Mouse (Mus musculus) gastrocnemius, adult 2 months (tissue): ENCODE results near the gene Stx16. TPM values are rescaled to one million over a fixed set of nuclear protein-coding genes. Genes with fewer than 3 reads are reported as not detected.
A peak's percentile ranks its signal among the peaks of the same experiment; 100 is the strongest.

Experiments used
- DNase-seq: peaks from one replicate; pipeline ENCODE4 v3.0.0; 2022
- H3K27ac ChIP-seq: fragments of 200-600 bp; 2 replicates; pipeline ENCODE4 v1.8.1; 2022; ENCODE audit warnings: mild to moderate bottlenecking
- H3K4me3 ChIP-seq: fragments of 200-600 bp; 2 replicates; pipeline ENCODE4 v1.8.1; 2022; ENCODE audit warnings: mild to moderate bottlenecking, moderate library complexity
- CTCF ChIP-seq: fragments of 200-600 bp; IDR thresholded peaks from 2 replicates; pipeline ENCODE4 v1.8.1; 2022; ENCODE audit warnings: antibody characterized with exemption, mild to moderate bottlenecking, moderate library complexity
- intact Hi-C: fragments of 180-260 bp; cut with DNase I; formaldehyde crosslinking; loops from one replicate; pipeline ENCODE4 v1.15.1; 2025
- total RNA-seq, 2 experiments: library from RNA; stranded (reverse); gene quantifications; 2 replicates each; pipeline ENCODE4 v1.2.3; 2021

Stx16 gene
- total RNA-seq, 2 experiments from 2014 or later, result 19.9 to 21.1 TPM

GRCm38 (mm10) chr2:174116929-174117328, 40.8 kb downstream of the Stx16 start:
- H3K27ac ChIP-seq, result peak overlapping the region; percentile 49; the same call in 1 of the 2 replicates
- no peak for TF ChIP-seq CTCF
- H3K4me3 ChIP-seq, result no peak overlapping the region
- peak; percentile 34 for DNase-seq
- intact Hi-C loops, result no loop called here

- no peak for DNase-seq
- intact Hi-C loops, result no loop called here
- no peak overlapping the region for H3K4me3 ChIP-seq
- no peak overlapping the region for H3K27ac ChIP-seq
- no peak for TF ChIP-seq CTCF
These were observed 42.0 kb downstream of the Stx16 start for GRCm38 (mm10) chr2:174118141-174118540.

- DNase-seq, result no peak
- TF ChIP-seq CTCF, result no peak
- Histone ChIP-seq H3K4me3 (no peak overlapping the region), H3K27ac (no peak overlapping the region)
- intact Hi-C loops, result no loop called here
These were observed 43.2 kb downstream of the Stx16 start for GRCm38 (mm10) chr2:174119259-174119658.

GRCm38 (mm10) chr2:174120631-174121030, 44.5 kb downstream of the Stx16 start:
- intact Hi-C loops, result no loop called here
- Histone ChIP-seq H3K27ac (no peak overlapping the region), H3K4me3 (no peak overlapping the region)
- no peak for DNase-seq
- no peak for TF ChIP-seq CTCF

GRCm38 (mm10) chr2:174121411-174121947, 45.4 kb downstream of the Stx16 start:
- intact Hi-C loops, result no loop called here
- TF ChIP-seq CTCF, result no peak
- Histone ChIP-seq H3K4me3 (no peak overlapping the region), H3K27ac (no peak overlapping the region)
- no peak for DNase-seq

GRCm38 (mm10) chr2:174122331-174122730, 46.2 kb downstream of the Stx16 start:
- no peak overlapping the region for H3K27ac ChIP-seq
- no peak for TF ChIP-seq CTCF
- DNase-seq, result no peak
- H3K4me3 ChIP-seq, result no peak overlapping the region
- intact Hi-C loops, result no loop called here

GRCm38 (mm10) chr2:174123731-174124130, 47.6 kb downstream of the Stx16 start:
- TF ChIP-seq CTCF, result no peak
- no peak overlapping the region for H3K4me3 ChIP-seq
- H3K27ac ChIP-seq, result no peak overlapping the region
- DNase-seq, result no peak
- intact Hi-C loops, result no loop called here

- intact Hi-C loops, result no loop called here
- H3K27ac ChIP-seq, result peak overlapping the region; percentile 12; the same call in 1 of the 2 replicates
- TF ChIP-seq CTCF, result no peak
- peak; percentile 41 for DNase-seq
- peak overlapping the region; percentile 19; the same call in 1 of the 2 replicates for H3K4me3 ChIP-seq
These were observed 50.6 kb downstream of the Stx16 start for GRCm38 (mm10) chr2:174126522-174127375.

GRCm38 (mm10) chr2:174127376-174127713, 51.2 kb downstream of the Stx16 start:
- Histone ChIP-seq H3K27ac (no peak overlapping the region), H3K4me3 (no peak overlapping the region)
- no peak for TF ChIP-seq CTCF
- intact Hi-C loops, result no loop called here
- no peak for DNase-seq

GRCm38 (mm10) chr2:174128926-174129325, 52.8 kb downstream of the Stx16 start:
- DNase-seq, result no peak
- intact Hi-C loops, result no loop called here
- no peak for TF ChIP-seq CTCF
- Histone ChIP-seq H3K27ac (no peak overlapping the region), H3K4me3 (no peak overlapping the region)

GRCm38 (mm10) chr2:174130468-174131097, 54.5 kb downstream of the Stx16 start:
- intact Hi-C loops, result no loop called here
- H3K27ac ChIP-seq, result no peak overlapping the region
- H3K4me3 ChIP-seq, result no peak overlapping the region
- DNase-seq, result no peak
- no peak for TF ChIP-seq CTCF

- DNase-seq, result no peak
- intact Hi-C loops, result no loop called here
- Histone ChIP-seq H3K4me3 (no peak overlapping the region), H3K27ac (no peak overlapping the region)
- TF ChIP-seq CTCF, result no peak
These were observed 56.4 kb downstream of the Stx16 start for GRCm38 (mm10) chr2:174132413-174132969.

Other genes starting within 250 kb of the Stx16 start
- 10 to 100 TPM; 80.1 to 90.2 TPM for gene Npepl1, start 34.0 kb downstream of the Stx16 start, total RNA-seq
- gene Gnas, start 208.0 kb downstream of the Stx16 start, total RNA-seq, result 1,000 to 10,000 TPM; 1,330 to 1,331 TPM